Mouse (Mus musculus): ENCODE results near the gene Fam81b. TPM values are rescaled to one million over a fixed set of nuclear protein-coding genes. Genes with fewer than 3 reads are reported as not detected.
A peak's percentile ranks its signal among the peaks of the same experiment; 100 is the strongest.
"Not testable (repeated sequence)": the region's sequence is repeated elsewhere in the genome, so short reads cannot be mapped to it uniquely, and the experiment has no call there.

The Fam81b gene
- total RNA-seq (2021), result not detected

GRCm38 (mm10) chr13:76304637-76305122 lies at the start of gene Fam81b:
Fam81b (minus strand) TSS chr13:76305072.
- DNase-seq, result no peak

- not testable (repeated sequence) for DNase-seq
These were observed 41.1 kb upstream of the Fam81b start for GRCm38 (mm10) chr13:76345941-76346340.

DNA sequence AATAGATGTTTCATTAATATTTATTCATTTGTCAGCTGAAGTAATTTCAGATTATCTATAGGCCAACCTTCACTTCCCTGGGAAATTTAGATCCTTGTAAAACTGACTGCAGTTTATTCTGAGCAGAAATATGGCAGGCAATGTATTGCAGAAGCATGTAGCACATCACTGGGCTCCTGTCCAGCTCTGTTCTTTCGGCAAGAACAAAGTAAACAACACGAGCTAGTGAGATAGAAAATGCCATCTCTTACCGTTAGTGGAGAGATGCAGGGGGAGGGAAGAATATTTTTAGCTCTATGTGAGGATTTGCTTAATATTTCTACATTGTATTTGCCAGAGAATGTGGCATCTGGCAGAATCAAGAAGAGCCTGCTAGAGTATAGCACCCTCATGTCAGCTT lies 13.8 kb upstream of the Fam81b start:
- DNase-seq, result peak; percentile 48 to 54

DNA sequence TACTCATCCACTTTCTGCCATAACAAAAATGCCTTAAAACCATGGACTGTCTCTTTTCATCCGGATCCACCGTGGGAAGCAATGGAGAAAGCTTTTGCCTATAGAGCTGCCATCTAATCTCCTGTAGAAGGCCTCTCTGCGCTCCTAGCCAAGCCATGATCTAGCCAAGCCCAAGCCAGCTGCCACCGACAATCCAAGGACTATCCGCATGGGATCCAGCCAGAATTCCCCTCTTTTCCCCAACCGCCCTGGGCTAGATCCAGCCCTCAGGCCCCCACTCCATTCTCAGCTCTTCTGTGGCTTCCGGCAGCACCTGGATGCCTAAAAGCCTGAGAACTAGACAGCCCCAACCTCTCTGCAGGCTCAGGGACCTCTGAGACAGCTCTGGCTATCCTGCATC lies 6.7 kb upstream of the Fam81b start:
- DNase-seq, result no peak

DNA sequence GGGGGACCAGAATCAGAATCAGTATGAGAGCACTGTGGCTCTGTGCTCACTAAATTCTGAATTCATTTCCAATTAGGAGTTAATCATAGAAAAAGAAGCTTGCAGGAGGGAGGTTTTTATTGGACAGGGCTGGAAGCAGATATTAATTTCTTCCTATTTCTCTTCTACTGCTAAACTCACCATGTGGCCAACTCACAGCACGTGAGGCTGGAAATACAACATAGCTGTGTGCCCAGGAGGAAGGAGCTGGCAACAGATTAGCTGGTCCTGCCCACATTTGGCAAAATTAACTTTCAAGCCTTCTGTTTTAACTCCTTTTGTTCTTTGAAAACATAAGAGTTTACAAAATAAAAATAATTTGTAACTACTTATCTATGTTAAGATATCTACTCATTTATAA lies 3.9 kb upstream of the Fam81b start:
- no peak for DNase-seq

DNA sequence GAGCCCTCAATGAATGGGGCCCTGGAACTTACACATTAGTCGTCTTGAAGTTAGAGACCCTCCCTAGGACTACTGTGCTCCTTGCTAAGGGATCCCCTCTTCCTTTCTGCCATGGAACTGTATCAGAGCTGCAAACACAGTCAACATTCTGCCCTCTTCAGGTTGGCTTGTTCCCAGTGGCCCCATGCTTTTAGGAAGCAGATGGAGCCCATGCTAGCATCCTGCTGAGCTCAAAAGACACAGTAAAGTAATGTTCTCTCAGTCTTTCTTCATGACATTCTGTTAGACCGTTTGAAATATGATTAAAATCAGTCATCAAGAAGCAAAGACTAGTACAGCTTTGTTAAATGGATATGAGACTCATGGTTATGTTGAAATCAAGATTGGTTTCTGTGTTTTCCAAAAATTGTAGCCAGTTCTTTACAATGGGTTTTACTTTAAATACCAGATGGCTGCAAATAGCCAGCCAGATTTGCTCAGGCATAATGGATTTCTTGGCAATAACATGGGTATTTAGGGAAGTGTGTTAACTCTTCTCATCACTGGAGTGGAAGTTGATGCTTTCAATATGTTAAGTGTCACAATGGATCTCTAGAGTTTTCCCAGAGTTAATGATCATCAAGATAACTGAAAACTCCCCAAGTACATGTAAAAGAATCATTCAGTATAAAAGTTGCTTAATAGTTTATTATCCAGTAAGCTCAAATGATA lies 938 bp upstream of the Fam81b start:
- no peak for DNase-seq

GRCm38 (mm10) chr13:76305241-76305640 lies 369 bp upstream of the Fam81b start:
- no peak for DNase-seq

DNA sequence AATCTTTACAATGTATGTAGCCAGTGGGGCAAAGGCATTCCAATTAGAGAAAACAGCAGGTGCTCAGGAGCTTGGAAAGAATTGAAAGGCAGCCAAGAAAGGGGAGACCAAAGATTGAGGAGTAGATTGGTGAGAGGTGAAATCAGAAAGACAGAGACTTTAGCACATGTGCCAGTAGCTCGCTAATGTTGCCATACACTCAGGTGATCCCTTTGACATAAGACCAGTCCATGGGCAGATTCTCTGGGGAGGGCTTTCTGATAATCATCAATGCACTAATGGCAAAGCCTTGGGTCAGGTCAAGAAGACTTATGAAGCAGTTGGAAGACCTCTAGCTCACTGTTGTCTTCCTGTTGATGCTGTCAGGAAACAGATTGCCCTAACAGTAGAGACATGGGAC lies 671 bp downstream of the Fam81b start:
- DNase-seq, result no peak

- DNase-seq, result no peak
These were observed 1.7 kb downstream of the Fam81b start for GRCm38 (mm10) chr13:76303160-76303559.

DNA sequence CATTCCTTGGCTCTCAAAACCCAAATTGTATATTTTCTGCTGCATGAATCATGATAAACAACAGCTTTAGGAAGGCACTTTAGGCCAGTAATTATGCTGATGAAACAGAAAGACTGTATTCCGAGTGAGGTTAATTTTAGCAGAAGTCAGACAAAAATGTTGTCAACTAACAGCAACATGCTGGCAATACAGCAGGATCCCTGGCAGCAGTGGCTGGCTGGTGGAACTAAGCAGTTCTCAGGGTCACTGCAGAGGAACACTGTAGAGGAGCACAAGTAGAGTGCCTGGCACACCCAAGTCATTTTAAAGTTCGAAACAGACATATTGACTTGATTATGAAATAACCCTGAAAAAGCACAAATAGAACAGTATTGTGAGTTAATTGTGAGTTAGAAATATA lies 2.8 kb downstream of the Fam81b start:
- peak in 1 of 2 experiments; percentile 20 for DNase-seq

DNA sequence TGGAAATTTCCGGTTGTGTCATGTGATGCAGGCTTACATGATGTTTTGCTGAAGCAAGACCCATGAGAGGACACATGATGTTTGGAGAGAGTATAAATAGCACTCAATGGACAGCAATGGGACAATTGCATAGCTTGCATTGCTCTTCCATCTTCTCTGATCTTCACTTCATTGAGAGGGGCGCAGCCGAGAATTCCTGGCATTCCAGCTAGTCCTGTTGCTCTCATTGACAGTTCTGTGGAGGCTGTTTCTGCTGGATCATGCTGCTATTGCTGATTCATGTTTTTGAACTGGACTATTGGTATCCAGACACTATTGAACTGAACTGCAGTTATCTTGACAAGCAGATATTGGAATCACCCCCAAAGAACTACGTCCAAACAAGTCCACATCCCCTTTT lies 12.8 kb downstream of the Fam81b start:
- DNase-seq, result no peak

- DNase-seq, result no peak
These were observed 20.3 kb downstream of the Fam81b start for GRCm38 (mm10) chr13:76284597-76284996.

GRCm38 (mm10) chr13:76264361-76265026 lies 40.4 kb downstream of the Fam81b start:
- DNase-seq, result no peak

GRCm38 (mm10) chr13:76258766-76259165 lies 46.1 kb downstream of the Fam81b start:
- DNase-seq, result peak; percentile 28 to 60

GRCm38 (mm10) chr13:76256350-76256749 lies 48.5 kb downstream of the Fam81b start:
- DNase-seq, result no peak

GRCm38 (mm10) chr13:76250092-76250491 lies 54.8 kb downstream of the Fam81b start:
- DNase-seq, result no peak

- DNase-seq, result no peak
These were observed 55.8 kb downstream of the Fam81b start for GRCm38 (mm10) chr13:76249066-76249465.

- DNase-seq, result no peak
These were observed 89.5 kb downstream of the Fam81b start for GRCm38 (mm10) chr13:76215397-76215796.

- DNase-seq, result no peak
These were observed 89.9 kb downstream of the Fam81b start for GRCm38 (mm10) chr13:76214928-76215327.

- no peak for DNase-seq
These were observed 104.9 kb downstream of the Fam81b start for GRCm38 (mm10) chr13:76199943-76200342.

DNA sequence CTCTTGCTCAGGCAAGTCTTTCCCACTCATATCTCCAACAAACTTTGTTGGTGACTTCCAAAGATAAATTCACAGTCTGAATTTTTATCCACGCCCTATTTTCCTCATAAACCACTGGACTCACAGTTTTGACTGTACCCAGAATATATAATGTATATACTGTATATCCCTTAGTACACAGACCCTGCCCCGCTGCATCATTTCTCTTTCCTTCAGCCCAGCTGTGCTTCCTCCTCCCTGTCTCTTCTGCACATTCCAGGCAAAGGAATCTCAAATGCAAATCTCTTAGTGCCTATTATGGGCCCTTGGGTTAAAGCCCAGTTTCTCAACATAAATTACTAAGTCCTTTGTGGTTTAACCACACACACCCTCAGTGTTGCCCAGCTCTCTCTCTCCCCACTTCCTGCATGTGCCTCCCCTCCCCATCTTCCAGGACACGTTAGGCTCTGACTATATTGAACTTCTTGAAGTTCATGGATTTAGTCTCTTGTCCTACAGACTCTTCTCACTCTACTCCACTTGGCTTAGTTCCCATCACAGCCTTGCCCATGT lies 107.5 kb downstream of the Fam81b start:
- DNase-seq, result no peak

- no peak for DNase-seq
These were observed 109.3 kb downstream of the Fam81b start for GRCm38 (mm10) chr13:76195431-76196138.

- no peak for DNase-seq
These were observed 109.9 kb downstream of the Fam81b start for GRCm38 (mm10) chr13:76194937-76195336.
